Mouse (Mus musculus): ENCODE measurements around the gene Ccnt2. TPM values are rescaled to one million over a fixed set of nuclear protein-coding genes. Genes with fewer than 3 reads are reported as not detected.
A peak's percentile ranks its signal among the peaks of the same experiment; 100 is the strongest.

The Ccnt2 gene
- total RNA-seq, 2 experiments from 2014 or later = 65.2 to 76.8 TPM

DNA sequence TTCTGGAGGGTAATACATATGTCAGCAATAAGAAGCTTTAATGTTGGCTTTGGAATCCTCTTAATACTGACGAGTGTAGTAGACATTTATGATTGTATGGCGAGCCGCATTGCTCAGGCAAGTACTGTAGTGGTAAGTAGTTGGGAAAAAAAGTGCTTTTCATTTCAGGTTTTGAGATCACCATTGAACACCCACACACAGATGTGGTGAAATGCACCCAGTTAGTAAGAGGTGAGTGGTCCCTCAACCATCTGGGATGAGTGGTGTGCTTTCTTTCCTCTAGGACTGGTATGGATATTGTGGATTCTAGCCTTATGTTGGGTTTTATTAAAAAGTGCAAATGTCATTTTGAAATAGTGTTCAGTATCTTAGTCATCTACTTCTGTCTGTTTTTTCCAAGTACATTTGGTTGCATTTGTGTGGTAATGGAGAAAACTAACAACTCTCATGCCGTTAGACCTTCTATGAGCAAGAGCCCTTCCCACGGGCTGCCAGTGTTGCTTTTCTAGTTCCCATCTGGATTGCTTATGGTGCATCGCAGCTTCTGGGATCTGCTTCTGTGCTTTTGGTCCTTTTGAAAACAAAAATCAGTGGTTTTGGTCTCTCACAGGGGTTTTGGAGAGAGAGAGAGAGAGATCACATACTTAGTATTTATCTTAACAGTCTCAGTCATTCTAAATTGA is 21.3 kb downstream of the Ccnt2 start:
- no peak for DNase-seq

GRCm38 (mm10) chr1:127796341-127796740 is 22.4 kb downstream of the Ccnt2 start:
- DNase-seq = no peak

DNA sequence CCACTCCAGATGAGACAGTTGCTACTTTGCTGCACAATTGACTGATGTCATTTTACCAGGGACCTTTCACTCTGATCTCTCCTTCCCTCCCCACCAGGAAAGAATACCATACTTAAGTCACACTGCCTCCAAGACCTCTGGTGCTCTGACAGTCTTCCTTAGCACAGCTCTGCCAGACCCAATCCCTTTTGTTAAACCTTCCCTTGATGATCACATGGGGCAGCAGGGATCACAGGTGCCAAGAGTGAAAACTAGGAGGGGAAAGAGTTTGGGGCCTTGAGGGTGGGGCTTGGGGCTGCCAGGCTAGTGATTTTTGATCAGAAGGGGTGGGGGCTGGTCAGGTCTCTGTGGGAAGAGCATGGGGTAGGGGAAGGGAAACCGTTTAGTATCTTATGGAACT is 22.8 kb downstream of the Ccnt2 start:
- no peak for DNase-seq

DNA sequence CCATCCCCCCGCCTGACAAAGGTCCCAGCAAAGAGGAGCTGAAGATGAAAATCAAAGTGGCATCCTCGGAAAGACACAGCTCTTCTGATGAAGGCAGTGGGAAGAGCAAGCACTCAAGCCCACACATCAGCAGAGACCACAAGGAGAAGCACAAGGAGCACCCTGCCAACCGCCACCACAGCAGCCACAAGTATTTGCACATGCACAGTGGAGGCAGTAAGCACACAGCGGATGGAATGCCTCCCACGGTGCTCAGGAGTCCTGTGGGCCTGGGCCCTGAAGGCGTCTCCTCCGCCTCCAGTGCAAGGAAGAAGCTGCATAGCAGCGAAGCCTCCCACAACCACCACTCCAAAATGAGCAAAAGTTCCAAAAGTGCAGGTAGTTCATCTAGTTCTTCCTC is 29.0 kb downstream of the Ccnt2 start:
- DNase-seq = no peak

DNA sequence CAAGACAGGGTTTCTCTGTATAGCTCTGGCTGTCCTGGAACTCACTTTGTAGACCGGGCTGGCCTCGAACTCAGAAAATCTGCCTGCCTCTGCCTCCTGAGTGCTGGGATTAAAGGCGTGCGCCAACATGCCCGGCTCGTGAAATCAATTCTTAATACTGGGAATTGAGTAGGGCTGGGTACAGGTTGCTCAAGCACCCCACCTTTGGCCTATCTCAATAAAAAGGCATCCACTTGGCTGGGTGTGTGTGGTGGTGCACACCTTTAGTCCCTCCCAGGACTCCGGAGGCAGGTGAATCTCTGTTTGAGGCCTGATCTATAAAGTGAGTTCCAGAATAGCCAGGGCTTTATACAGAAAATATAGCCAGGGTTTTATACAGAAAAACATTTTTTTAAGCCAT is 34.7 kb downstream of the Ccnt2 start:
- DNase-seq = no peak

DNA sequence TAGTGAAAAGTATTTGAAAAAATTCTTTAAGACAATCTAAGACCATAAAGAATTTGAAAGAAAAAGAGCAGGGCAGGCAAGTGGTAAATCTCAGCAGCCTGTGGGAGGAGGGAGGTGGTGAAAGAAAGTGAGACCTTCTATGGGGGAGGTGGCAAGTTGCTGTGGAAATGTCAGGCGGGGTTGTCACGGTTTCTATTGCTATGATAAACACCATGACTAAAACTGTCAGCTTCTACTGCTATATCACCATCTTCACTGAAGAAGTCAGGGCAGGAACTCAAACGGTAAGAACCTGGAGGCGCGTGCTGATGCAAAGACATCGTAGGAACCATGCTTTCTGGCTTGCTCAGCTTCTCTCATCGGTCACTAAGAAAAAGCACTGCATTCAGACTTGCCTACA is 39.0 kb downstream of the Ccnt2 start:
- DNase-seq = no peak

DNA sequence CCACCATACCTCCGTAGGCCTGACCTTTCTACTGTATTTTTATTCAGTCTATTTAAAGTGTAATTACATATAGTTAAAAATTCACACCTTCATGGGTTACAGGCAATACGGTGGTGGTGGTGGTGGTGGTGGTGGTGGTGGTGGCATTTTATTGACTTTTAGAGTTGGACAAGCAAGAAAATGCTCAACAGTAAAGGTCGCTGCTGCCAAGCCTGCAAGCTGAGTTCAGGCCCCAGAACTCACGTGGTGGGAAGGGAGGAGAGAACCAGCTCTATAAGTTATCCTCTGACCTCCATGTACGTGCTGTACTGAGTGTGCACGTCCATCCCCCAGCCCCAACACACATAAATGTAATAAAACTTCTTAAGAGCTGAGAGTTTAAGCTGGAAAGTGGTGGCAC is 42.4 kb downstream of the Ccnt2 start:
- no peak for DNase-seq

- DNase-seq = no peak
These were observed 53.4 kb downstream of the Ccnt2 start for GRCm38 (mm10) chr1:127827325-127827724.

DNA sequence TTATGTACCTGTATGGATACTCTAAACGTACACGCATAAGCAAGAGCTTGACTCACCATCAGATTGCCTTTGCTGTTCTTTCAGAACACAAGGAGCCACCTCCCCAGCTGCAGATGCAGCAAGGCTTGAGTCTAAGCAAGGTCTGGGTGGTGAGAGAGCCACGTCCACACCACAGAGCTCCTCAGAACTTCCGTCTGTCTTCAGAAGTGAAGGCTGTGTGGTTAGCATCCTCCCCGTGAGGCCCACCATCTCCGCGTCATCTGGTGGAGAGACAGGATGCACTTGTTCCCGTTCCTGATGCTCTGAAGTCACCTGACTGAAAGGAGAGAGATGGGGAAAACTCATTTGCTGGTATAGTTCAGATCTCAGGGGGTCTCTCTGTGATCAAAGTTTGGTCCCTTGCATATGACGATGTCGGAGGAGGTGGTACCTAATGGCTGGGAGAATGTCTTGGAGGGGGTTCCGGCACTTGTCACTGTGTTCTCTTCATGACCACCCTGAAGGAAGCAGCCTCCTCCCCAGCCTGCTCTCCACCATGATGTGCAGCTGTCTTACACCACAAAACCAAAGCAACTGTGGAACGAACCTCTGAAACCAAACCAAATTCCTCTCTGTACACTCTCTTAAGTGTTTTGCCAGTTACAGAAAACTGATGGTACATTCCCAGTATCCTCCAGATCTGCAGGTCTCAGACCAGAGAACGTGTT is 56.4 kb downstream of the Ccnt2 start:
- DNase-seq = no peak

DNA sequence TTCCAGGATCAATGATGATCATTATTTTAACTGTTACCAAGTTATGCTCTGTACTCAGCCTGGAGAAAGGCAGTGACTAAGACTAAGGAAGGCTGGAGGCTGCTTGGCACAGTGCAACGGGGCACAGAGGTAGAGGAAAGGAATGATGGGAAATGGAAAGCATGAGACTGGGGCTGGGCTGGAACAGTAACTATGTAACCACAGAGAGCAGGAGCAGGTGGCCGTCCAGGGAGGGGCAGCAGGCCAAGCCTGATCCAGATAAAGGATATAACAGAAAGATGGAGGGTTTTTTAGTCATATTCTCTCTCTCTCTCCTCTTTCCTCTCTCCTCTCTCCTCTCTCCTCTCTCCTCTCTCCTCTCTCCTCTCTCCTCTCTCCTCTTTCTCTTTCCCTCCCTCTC is 59.8 kb downstream of the Ccnt2 start:
- no peak for DNase-seq

DNA sequence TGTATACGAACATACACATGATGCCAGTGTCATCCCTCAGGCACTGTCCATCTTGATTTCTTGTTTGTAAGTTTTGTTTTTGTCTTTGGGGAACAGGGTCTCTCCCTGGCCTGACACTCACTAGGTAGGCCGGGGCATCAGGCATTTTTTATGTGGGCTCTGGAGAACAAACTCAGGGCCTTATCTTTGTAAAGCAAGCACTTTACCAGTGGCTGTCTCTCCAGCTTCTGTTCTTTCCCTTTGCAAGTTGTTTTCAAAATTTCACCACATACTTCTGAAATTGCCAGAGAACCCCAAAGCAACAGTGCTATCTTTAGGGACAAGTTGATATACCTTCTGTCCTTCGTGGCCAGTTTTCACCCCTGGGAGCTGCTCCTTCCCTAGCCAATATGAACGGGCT is 60.2 kb downstream of the Ccnt2 start:
- DNase-seq = no peak

- no peak for DNase-seq
These were observed 62.7 kb downstream of the Ccnt2 start for GRCm38 (mm10) chr1:127836619-127837018.

DNA sequence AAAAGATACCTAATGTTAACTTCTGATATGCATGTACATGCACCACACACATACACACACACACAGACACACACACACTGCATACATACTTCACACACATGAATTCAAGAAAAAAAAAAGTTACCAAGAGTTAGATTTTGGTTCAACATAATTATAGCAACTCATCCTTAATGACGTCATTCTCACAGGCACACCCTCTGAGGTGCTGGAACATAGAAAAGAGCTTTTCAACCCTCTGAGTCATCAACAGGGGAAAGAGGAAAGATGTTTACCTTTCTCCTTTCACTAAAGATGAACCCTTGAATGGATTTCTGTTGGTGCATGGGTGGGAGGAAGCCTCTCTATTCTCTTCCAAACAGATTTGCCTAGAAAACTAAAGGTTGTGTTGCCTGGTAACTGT is 64.6 kb downstream of the Ccnt2 start:
- DNase-seq = no peak

GRCm38 (mm10) chr1:127845472-127845871 is 71.5 kb downstream of the Ccnt2 start:
- DNase-seq = no peak

DNA sequence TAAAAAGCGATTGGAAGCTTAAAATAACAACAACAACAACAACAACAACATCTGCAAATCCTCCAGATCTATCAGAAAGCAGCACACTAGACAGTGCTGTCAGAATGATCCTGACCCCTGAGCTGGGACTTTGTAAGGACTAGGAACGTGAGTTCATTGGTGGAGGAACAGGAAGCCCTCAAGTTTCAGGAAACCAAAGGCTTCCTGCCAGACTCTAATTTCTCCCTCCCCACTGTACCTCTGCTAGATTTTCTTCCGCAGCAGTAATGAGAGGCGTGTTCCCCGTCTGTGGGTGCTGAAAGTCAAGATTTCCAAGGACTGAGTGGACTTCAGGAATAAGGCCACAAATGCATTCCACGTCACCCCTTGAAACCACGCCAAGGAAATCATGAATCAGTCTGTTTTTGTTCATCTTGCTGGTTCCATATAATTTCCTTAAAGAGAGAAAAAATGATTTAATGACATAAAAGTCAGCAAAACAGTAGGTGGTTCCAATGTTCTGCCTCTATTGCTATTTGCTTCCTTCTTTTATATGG is 76.2 kb downstream of the Ccnt2 start:
- no peak for DNase-seq

DNA sequence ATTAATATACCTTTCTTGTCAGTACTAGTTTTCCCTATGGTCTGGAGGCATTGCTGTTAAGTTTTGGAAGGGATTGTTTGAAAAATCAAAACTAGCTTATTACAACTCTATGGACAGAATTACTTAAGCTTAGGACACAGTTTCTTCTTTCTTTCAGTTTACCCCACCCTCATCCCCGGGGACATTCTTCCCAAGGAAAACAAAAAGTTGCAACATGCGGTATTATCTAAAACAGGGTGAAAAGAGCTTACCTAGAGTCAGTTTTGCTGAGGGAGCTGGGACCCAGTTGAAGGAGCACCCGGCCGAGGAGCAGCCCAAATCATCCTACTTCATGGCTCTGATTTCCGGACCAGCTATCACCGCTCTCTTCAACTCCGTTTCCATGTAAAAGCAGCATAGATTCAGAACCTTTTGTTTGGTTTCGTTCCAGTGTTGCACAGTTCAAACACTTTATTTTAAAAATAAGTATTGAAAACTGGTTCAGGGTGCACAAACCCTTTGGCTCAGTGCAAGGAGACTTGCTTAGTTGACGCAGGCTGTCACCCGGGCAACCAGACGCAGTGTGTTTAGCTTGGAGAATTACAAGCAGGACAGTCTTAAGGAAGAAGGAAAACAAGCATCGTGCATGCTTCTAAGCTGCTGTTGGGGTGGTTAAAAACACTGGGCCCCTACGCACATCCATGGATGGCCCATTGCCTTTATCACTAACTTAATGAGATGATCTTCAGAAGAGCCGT is 80.7 kb downstream of the Ccnt2 start, which contains the start of gene Map3k19:
Map3k19 (minus strand) TSS at position 546 of the 737 bp plus-strand sequence.
- peak; percentile 37 to 40 for DNase-seq

Other genes with a start within 250 kb of the Ccnt2 start
- 10 to 100 TPM; 10.4 to 11.7 TPM for gene Tmem163, start 94.6 kb upstream of the Ccnt2 start, total RNA-seq (2021)
- gene Acmsd, start 44.8 kb upstream of the Ccnt2 start, total RNA-seq (2021) = not detected
- gene Map3k19, start 80.9 kb downstream of the Ccnt2 start, total RNA-seq (2021) = 1 to 10 TPM; 6.1 to 7.1 TPM
- 10 to 100 TPM; 68.5 to 69.1 TPM for gene Rab3gap1, start 94.6 kb downstream of the Ccnt2 start, total RNA-seq (2021)

Measured in layer of hippocampus, postnatal 36 days (tissue).